Mouse (Mus musculus) hindbrain, embryonic 16.5 days (tissue): Measurements from ENCODE around the gene Car5a. TPM values are rescaled to one million over a fixed set of nuclear protein-coding genes. Genes with fewer than 3 reads are reported as not detected.

ENCODE experiments used
- ATAC-seq: fragments of 200-750 bp; cut with Nextera tagmentation; 2 replicates; pipeline ENCODE4 v1.8.0; 2017; ENCODE audit warnings: moderate TSS enrichment, moderate library complexity
- H3K27ac ChIP-seq: fragments of 300-500 bp; sonication (generic); 2 replicates; pipeline ENCODE4 v1.5.1; 2014; ENCODE audit warnings: low read depth, mild to moderate bottlenecking, control low read depth, low read length, moderate library complexity
- H3K27me3 ChIP-seq: fragments of 300-500 bp; sonication (generic); replicated peaks from 2 replicates; pipeline ENCODE4 v1.6.1; 2014; ENCODE audit warnings: low read length; ENCODE audit not compliant: control insufficient read depth, insufficient read depth
- H3K36me3 ChIP-seq: fragments of 300-500 bp; sonication (generic); 2 replicates; pipeline ENCODE4 v1.6.1; 2014; ENCODE audit warnings: mild to moderate bottlenecking, low read length, moderate library complexity, mixed read lengths; ENCODE audit not compliant: control insufficient read depth, insufficient read depth
- H3K4me1 ChIP-seq: fragments of 300-500 bp; sonication (generic); 2 replicates; pipeline ENCODE4 v1.6.1; 2014; ENCODE audit warnings: low read depth, low read length; ENCODE audit not compliant: control insufficient read depth, insufficient read depth
- H3K4me2 ChIP-seq: fragments of 300-500 bp; sonication (generic); 2 replicates; pipeline ENCODE4 v1.6.1; 2014; ENCODE audit warnings: mild to moderate bottlenecking, low read length, control low read depth, moderate library complexity
- H3K4me3 ChIP-seq: fragments of 300-500 bp; sonication (generic); 2 replicates; pipeline ENCODE4 v1.5.1; 2014; ENCODE audit warnings: mild to moderate bottlenecking, low read length, control low read depth, moderate library complexity
- H3K9ac ChIP-seq: fragments of 300-500 bp; sonication (generic); 2 replicates; pipeline ENCODE4 v1.6.1; 2014; ENCODE audit warnings: low read depth, mild to moderate bottlenecking, control low read depth, low read length, moderate library complexity
- H3K9me3 ChIP-seq: fragments of 300-500 bp; sonication (generic); 2 replicates; pipeline ENCODE4 v1.6.1; 2014; ENCODE audit warnings: mild to moderate bottlenecking, low read length, moderate library complexity; ENCODE audit not compliant: control insufficient read depth
- WGBS: fragments of 180-500 bp; shearing (Covaris S2); extraction: QIAGEN DNeasy Blood & Tissue Kit; methylation state at CpG from one replicate; pipeline ENCODE4 v1.1.7; 2014; 5-methylcytosine and 5-hydroxymethylcytosine counted together
- polyA plus RNA-seq: library from polyadenylated mRNA; unstranded; fragments of >200 nt; fragmentation: Nextera tagmentation; extraction: Ambion mirVana; gene quantifications from 2 replicates; pipeline ENCODE4 v1.2.1, GENCODE M21; 2015

Car5a gene
- polyA plus RNA-seq, 1 experiment from 2014 or later = 0.40 TPM

GRCm38 (mm10) chr8:121897871-121898381 is 46.8 kb downstream of the Car5a start:
- Histone ChIP-seq H3K4me2 (peak overlapping the region; percentile 36), H3K4me1 (peaks cover 34% of the 10 kb centered on the region), H3K9me3 (no peaks in the 10 kb centered on the region), H3K27me3 (no peaks in the 10 kb centered on the region), H3K36me3 (no peaks in the 10 kb centered on the region), H3K27ac (peak overlapping the region; percentile 57), H3K4me3 (no peak overlapping the region), H3K9ac (peak overlapping the region; percentile 41)
- peak; percentile 32 for ATAC-seq
- WGBS = 9% methylated on average over 7 of the region's 7 CpGs

- no peaks in the 10 kb centered on the region for H3K36me3 ChIP-seq
- no peaks in the 10 kb centered on the region for H3K9me3 ChIP-seq
- no peak overlapping the region for H3K4me2 ChIP-seq
- peaks cover 34% of the 10 kb centered on the region for H3K4me1 ChIP-seq
- no peak for ATAC-seq
- no peak overlapping the region for H3K4me3 ChIP-seq
- peak overlapping the region; percentile 41; the same call in 1 of the 2 replicates for H3K9ac ChIP-seq
- WGBS = 87% methylated on average over 9 of the region's 9 CpGs
- no peaks in the 10 kb centered on the region for H3K27me3 ChIP-seq
- H3K27ac ChIP-seq = no peak overlapping the region
These were observed 47.5 kb downstream of the Car5a start for GRCm38 (mm10) chr8:121897205-121897604.

GRCm38 (mm10) chr8:121896476-121897145 is 48.1 kb downstream of the Car5a start:
- Histone ChIP-seq H3K4me3 (no peak overlapping the region), H3K9me3 (no peaks in the 10 kb centered on the region), H3K4me2 (no peak overlapping the region), H3K27ac (no peak overlapping the region), H3K9ac (peak overlapping the region; percentile 7; the same call in 1 of the 2 replicates), H3K36me3 (no peaks in the 10 kb centered on the region), H3K27me3 (no peaks in the 10 kb centered on the region), H3K4me1 (peaks cover 31% of the 10 kb centered on the region)
- WGBS = 29% methylated on average over 12 of the region's 12 CpGs
- ATAC-seq = no peak

- Histone ChIP-seq H3K9ac (no peak overlapping the region), H3K27ac (no peak overlapping the region), H3K27me3 (no peaks in the 10 kb centered on the region), H3K4me1 (peaks cover 30% of the 10 kb centered on the region), H3K4me3 (no peak overlapping the region), H3K9me3 (no peaks in the 10 kb centered on the region), H3K36me3 (no peaks in the 10 kb centered on the region), H3K4me2 (no peak overlapping the region)
- ATAC-seq = no peak
- 57% methylated on average over 7 of the region's 7 CpGs for WGBS
These were observed 48.8 kb downstream of the Car5a start for GRCm38 (mm10) chr8:121895910-121896309.

- no peak overlapping the region for H3K27ac ChIP-seq
- H3K9ac ChIP-seq = no peak overlapping the region
- 59% methylated on average over 5 of the region's 5 CpGs for WGBS
- H3K36me3 ChIP-seq = no peaks in the 10 kb centered on the region
- no peak for ATAC-seq
- peaks cover 17% of the 10 kb centered on the region for H3K4me1 ChIP-seq
- no peaks in the 10 kb centered on the region for H3K27me3 ChIP-seq
- H3K4me3 ChIP-seq = no peak overlapping the region
- H3K9me3 ChIP-seq = no peaks in the 10 kb centered on the region
- no peak overlapping the region for H3K4me2 ChIP-seq
These were observed 51.8 kb downstream of the Car5a start for GRCm38 (mm10) chr8:121892875-121893274.

- Histone ChIP-seq H3K27ac (no peak overlapping the region), H3K4me2 (no peak overlapping the region), H3K27me3 (no peaks in the 10 kb centered on the region), H3K9ac (no peak overlapping the region), H3K36me3 (peaks cover 12% of the 10 kb centered on the region), H3K4me1 (no peaks in the 10 kb centered on the region), H3K4me3 (no peak overlapping the region), H3K9me3 (no peaks in the 10 kb centered on the region)
- WGBS = 84% methylated on average over 15 of the region's 15 CpGs
- ATAC-seq = no peak
These were observed 54.6 kb downstream of the Car5a start for GRCm38 (mm10) chr8:121889810-121890785.

GRCm38 (mm10) chr8:121889317-121889716 is 55.4 kb downstream of the Car5a start:
- Histone ChIP-seq H3K27ac (no peak overlapping the region), H3K4me1 (no peaks in the 10 kb centered on the region), H3K9me3 (no peaks in the 10 kb centered on the region), H3K36me3 (peaks cover 16% of the 10 kb centered on the region), H3K9ac (no peak overlapping the region), H3K27me3 (no peaks in the 10 kb centered on the region), H3K4me2 (no peak overlapping the region), H3K4me3 (no peak overlapping the region)
- WGBS = 100% methylated on average over 1 of the region's 1 CpGs
- ATAC-seq = no peak

- WGBS = 75% methylated on average over 1 of the region's 1 CpGs
- Histone ChIP-seq H3K27ac (no peak overlapping the region), H3K4me3 (no peak overlapping the region), H3K4me1 (no peaks in the 10 kb centered on the region), H3K36me3 (peaks cover 20% of the 10 kb centered on the region), H3K4me2 (no peak overlapping the region), H3K27me3 (no peaks in the 10 kb centered on the region), H3K9me3 (no peaks in the 10 kb centered on the region), H3K9ac (no peak overlapping the region)
- no peak for ATAC-seq
These were observed 57.2 kb downstream of the Car5a start for GRCm38 (mm10) chr8:121887547-121887946.

- Histone ChIP-seq H3K4me2 (no peak overlapping the region), H3K4me3 (no peak overlapping the region), H3K9me3 (no peaks in the 10 kb centered on the region), H3K36me3 (peaks cover 28% of the 10 kb centered on the region), H3K27me3 (no peaks in the 10 kb centered on the region), H3K9ac (no peak overlapping the region), H3K27ac (0 out of 2 replicates have a peak overlapping the region, but pooled peaks have one; percentile 27), H3K4me1 (no peaks in the 10 kb centered on the region; the same call in 1 of the 2 replicates)
- 56% methylated on average over 6 of the region's 6 CpGs for WGBS
- no peak for ATAC-seq
These were observed 59.3 kb downstream of the Car5a start for GRCm38 (mm10) chr8:121885433-121885832.
